Mouse (Mus musculus): ENCODE results near the gene Elavl2.

GRCm38 (mm10) chr4:91243896-91244295, 156.7 kb downstream of the Elavl2 start:
- TF ChIP-seq POLR2A (IDR thresholded peaks at IDR 0.05; ENCODE audit: borderline replicate concordance, extremely low read depth, insufficient read depth, insufficient read length, poor library complexity, severe bottlenecking) (no peak), CTCF (IDR thresholded peaks at IDR 0.05; ENCODE audit: borderline replicate concordance, extremely low read depth, insufficient read depth, insufficient read length) (no peak)

Measured in brain, embryonic 14.5 days (tissue).